Mouse (Mus musculus): ENCODE data around the gene Trim2. TPM values are rescaled to one million over a fixed set of nuclear protein-coding genes. Genes with fewer than 3 reads are reported as not detected.

Gene Trim2
- polyA plus RNA-seq, 1 experiment from 2014 or later = 121 TPM

GRCm38 (mm10) chr3:84278809-84279208 is 27.9 kb downstream of the Trim2 start:
- Histone ChIP-seq H3K4me2 (replicated peaks) (no peak overlapping the region), H3K27ac (no peak overlapping the region), H3K4me3 (no peak overlapping the region), H3K9me3 (replicated peaks) (no peaks in the 10 kb centered on the region), H3K27me3 (no peaks in the 10 kb centered on the region), H3K9ac (no peak overlapping the region), H3K36me3 (no peaks in the 10 kb centered on the region), H3K4me1 (peaks cover 31% of the 10 kb centered on the region)
- 85% methylated on average over 4 of the region's 4 CpGs for WGBS
- ATAC-seq (ENCODE audit: low FRiP score) = no peak

- Histone ChIP-seq H3K9me3 (replicated peaks) (no peaks in the 10 kb centered on the region), H3K27ac (no peak overlapping the region), H3K4me3 (no peak overlapping the region), H3K27me3 (no peaks in the 10 kb centered on the region), H3K4me1 (peaks cover 31% of the 10 kb centered on the region), H3K9ac (no peak overlapping the region), H3K4me2 (replicated peaks) (no peak overlapping the region), H3K36me3 (no peaks in the 10 kb centered on the region)
- 82% methylated on average over 4 of the region's 4 CpGs for WGBS
- ATAC-seq (ENCODE audit: low FRiP score) = no peak
Measured at GRCm38 (mm10) chr3:84275124-84275523, 31.6 kb downstream of the Trim2 start.

GRCm38 (mm10) chr3:84272293-84273015 is 34.2 kb downstream of the Trim2 start:
- Histone ChIP-seq H3K36me3 (no peaks in the 10 kb centered on the region), H3K27ac (no peak overlapping the region), H3K27me3 (no peaks in the 10 kb centered on the region), H3K4me1 (peaks cover 35% of the 10 kb centered on the region), H3K4me2 (replicated peaks) (no peak overlapping the region), H3K4me3 (no peak overlapping the region), H3K9me3 (replicated peaks) (no peaks in the 10 kb centered on the region), H3K9ac (no peak overlapping the region)
- WGBS = 58% methylated on average over 10 of the region's 10 CpGs
- ATAC-seq (ENCODE audit: low FRiP score) = no peak

GRCm38 (mm10) chr3:84271794-84272193 is 34.9 kb downstream of the Trim2 start:
- no peaks in the 10 kb centered on the region for H3K36me3 ChIP-seq
- 94% methylated on average over 10 of the region's 10 CpGs for WGBS
- ATAC-seq (ENCODE audit: low FRiP score) = no peak
- H3K9me3 ChIP-seq (replicated peaks) = no peaks in the 10 kb centered on the region
- no peak overlapping the region for H3K9ac ChIP-seq
- no peak overlapping the region for H3K4me3 ChIP-seq
- no peaks in the 10 kb centered on the region for H3K27me3 ChIP-seq
- H3K27ac ChIP-seq = no peak overlapping the region
- H3K4me2 ChIP-seq (replicated peaks) = no peak overlapping the region
- peaks cover 35% of the 10 kb centered on the region for H3K4me1 ChIP-seq

GRCm38 (mm10) chr3:84271058-84271457 is 35.6 kb downstream of the Trim2 start:
- H3K4me2 ChIP-seq (replicated peaks) = peak overlapping the region; percentile 21; the same call in 1 of the 2 replicates
- H3K27ac ChIP-seq = peak overlapping the region; percentile 57
- no peaks in the 10 kb centered on the region for H3K27me3 ChIP-seq
- H3K4me3 ChIP-seq = no peak overlapping the region
- ATAC-seq (ENCODE audit: low FRiP score) = peak; percentile 30; the same call in 1 of the 2 replicates
- no peaks in the 10 kb centered on the region for H3K36me3 ChIP-seq
- no peaks in the 10 kb centered on the region for H3K9me3 ChIP-seq (replicated peaks)
- no peak overlapping the region for H3K9ac ChIP-seq
- WGBS = 56% methylated on average over 6 of the region's 6 CpGs
- peaks cover 38% of the 10 kb centered on the region for H3K4me1 ChIP-seq

GRCm38 (mm10) chr3:84270624-84270995 is 36.1 kb downstream of the Trim2 start:
- peak overlapping the region; percentile 43 for H3K4me2 ChIP-seq (replicated peaks)
- no peak overlapping the region for H3K9ac ChIP-seq
- H3K36me3 ChIP-seq = no peaks in the 10 kb centered on the region
- H3K9me3 ChIP-seq (replicated peaks) = no peaks in the 10 kb centered on the region
- no peaks in the 10 kb centered on the region for H3K27me3 ChIP-seq
- WGBS = 6% methylated on average over 3 of the region's 3 CpGs
- H3K27ac ChIP-seq = peak overlapping the region; percentile 57
- peak overlapping the region; percentile 16 for H3K4me3 ChIP-seq
- peaks cover 42% of the 10 kb centered on the region for H3K4me1 ChIP-seq
- ATAC-seq (ENCODE audit: low FRiP score) = peak; percentile 80

GRCm38 (mm10) chr3:84269987-84270623 is 36.6 kb downstream of the Trim2 start:
- peak overlapping the region; percentile 43 for H3K4me2 ChIP-seq (replicated peaks)
- peaks cover 47% of the 10 kb centered on the region for H3K4me1 ChIP-seq
- WGBS = 11% methylated on average over 13 of the region's 13 CpGs
- peak overlapping the region; percentile 16 for H3K4me3 ChIP-seq
- peak; percentile 56 for ATAC-seq (ENCODE audit: low FRiP score)
- no peaks in the 10 kb centered on the region for H3K27me3 ChIP-seq
- peak overlapping the region; percentile 35; the same call in 1 of the 2 replicates for H3K9ac ChIP-seq
- H3K27ac ChIP-seq = peak overlapping the region; percentile 57; the same call in 1 of the 2 replicates
- H3K9me3 ChIP-seq (replicated peaks) = no peaks in the 10 kb centered on the region
- H3K36me3 ChIP-seq = no peaks in the 10 kb centered on the region

- no peak overlapping the region for H3K9ac ChIP-seq
- H3K9me3 ChIP-seq (replicated peaks) = no peaks in the 10 kb centered on the region
- H3K4me2 ChIP-seq (replicated peaks) = no peak overlapping the region
- WGBS = 51% methylated on average over 3 of the region's 3 CpGs
- ATAC-seq (ENCODE audit: low FRiP score) = no peak
- no peak overlapping the region for H3K27ac ChIP-seq
- no peaks in the 10 kb centered on the region for H3K36me3 ChIP-seq
- peaks cover 59% of the 10 kb centered on the region for H3K4me1 ChIP-seq
- no peak overlapping the region for H3K4me3 ChIP-seq
- no peaks in the 10 kb centered on the region for H3K27me3 ChIP-seq
Measured at GRCm38 (mm10) chr3:84268434-84268833, 38.2 kb downstream of the Trim2 start.

GRCm38 (mm10) chr3:84266391-84266931 is 40.2 kb downstream of the Trim2 start:
- H3K36me3 ChIP-seq = no peaks in the 10 kb centered on the region
- no peak overlapping the region for H3K4me2 ChIP-seq (replicated peaks)
- ATAC-seq (ENCODE audit: low FRiP score) = no peak
- no peak overlapping the region for H3K4me3 ChIP-seq
- no peaks in the 10 kb centered on the region for H3K27me3 ChIP-seq
- no peak overlapping the region for H3K27ac ChIP-seq
- H3K9me3 ChIP-seq (replicated peaks) = no peaks in the 10 kb centered on the region
- WGBS = 58% methylated on average over 3 of the region's 3 CpGs
- H3K9ac ChIP-seq = no peak overlapping the region
- peaks cover 64% of the 10 kb centered on the region for H3K4me1 ChIP-seq

- Histone ChIP-seq H3K27me3 (no peaks in the 10 kb centered on the region), H3K4me2 (replicated peaks) (no peak overlapping the region), H3K9me3 (replicated peaks) (no peaks in the 10 kb centered on the region), H3K36me3 (no peaks in the 10 kb centered on the region), H3K4me3 (no peak overlapping the region), H3K9ac (no peak overlapping the region), H3K27ac (peak overlapping the region; percentile 66), H3K4me1 (peaks cover 64% of the 10 kb centered on the region)
- no peak for ATAC-seq (ENCODE audit: low FRiP score)
- WGBS = 59% methylated on average over 1 of the region's 1 CpGs
Measured at GRCm38 (mm10) chr3:84265084-84265483, 41.6 kb downstream of the Trim2 start.

- peak overlapping the region; percentile 66 for H3K27ac ChIP-seq
- no peak overlapping the region for H3K4me2 ChIP-seq (replicated peaks)
- H3K4me1 ChIP-seq = peaks cover 60% of the 10 kb centered on the region
- H3K9me3 ChIP-seq (replicated peaks) = no peaks in the 10 kb centered on the region
- peak; percentile 51 for ATAC-seq (ENCODE audit: low FRiP score)
- H3K36me3 ChIP-seq = no peaks in the 10 kb centered on the region
- H3K4me3 ChIP-seq = no peak overlapping the region
- WGBS = 27% methylated on average over 2 of the region's 2 CpGs
- no peak overlapping the region for H3K9ac ChIP-seq
- H3K27me3 ChIP-seq = no peaks in the 10 kb centered on the region
Measured at GRCm38 (mm10) chr3:84264395-84264794, 42.3 kb downstream of the Trim2 start.

- H3K9me3 ChIP-seq (replicated peaks) = no peaks in the 10 kb centered on the region
- no peaks in the 10 kb centered on the region for H3K27me3 ChIP-seq
- no peak for ATAC-seq (ENCODE audit: low FRiP score)
- H3K4me3 ChIP-seq = no peak overlapping the region
- H3K9ac ChIP-seq = no peak overlapping the region
- no peak overlapping the region for H3K27ac ChIP-seq
- H3K4me1 ChIP-seq = peaks cover 69% of the 10 kb centered on the region
- no peaks in the 10 kb centered on the region for H3K36me3 ChIP-seq
- WGBS = 84% methylated on average over 3 of the region's 3 CpGs
- H3K4me2 ChIP-seq (replicated peaks) = no peak overlapping the region
Measured at GRCm38 (mm10) chr3:84262804-84263203, 43.9 kb downstream of the Trim2 start.
